Mouse (Mus musculus) midbrain, embryonic 10.5 days (tissue): Measurements from ENCODE around the gene Shroom3. TPM values are rescaled to one million over a fixed set of nuclear protein-coding genes. Genes with fewer than 3 reads are reported as not detected.

Experiments
- DNase-seq: peaks from one replicate; pipeline ENCODE4 v3.0.0-alpha.2; 2017; ENCODE audit warnings: low spot score
- H3K27ac ChIP-seq: fragments of 300-500 bp; sonication (generic); replicated peaks from 2 replicates; pipeline ENCODE4 v1.5.1; 2016; ENCODE audit warnings: mild to moderate bottlenecking
- H3K27me3 ChIP-seq: fragments of 300-500 bp; sonication (generic); 2 replicates; pipeline ENCODE4 v1.6.1; 2016; ENCODE audit warnings: low read depth, mild to moderate bottlenecking; ENCODE audit not compliant: poor library complexity, severe bottlenecking
- H3K36me3 ChIP-seq: fragments of 300-500 bp; sonication (generic); 2 replicates; pipeline ENCODE4 v1.6.1; 2016; ENCODE audit warnings: mild to moderate bottlenecking, moderate library complexity
- H3K4me1 ChIP-seq: fragments of 300-500 bp; sonication (generic); 2 replicates; pipeline ENCODE4 v1.6.1; 2016
- H3K4me3 ChIP-seq: fragments of 300-500 bp; sonication (generic); 2 replicates; pipeline ENCODE4 v1.5.1; 2016; ENCODE audit warnings: mild to moderate bottlenecking, moderate library complexity
- H3K9me3 ChIP-seq: fragments of 300-500 bp; sonication (generic); replicated peaks from 2 replicates; pipeline ENCODE4 v1.6.1; 2016; ENCODE audit warnings: mild to moderate bottlenecking
- WGBS: fragments of 180-500 bp; shearing (Covaris S2); methylation state at CpG from one replicate; pipeline ENCODE4 v1.1.7; 2016; 5-methylcytosine and 5-hydroxymethylcytosine counted together
- microRNA counts: library from miRNA; unstranded; fragments of <30 nt; microRNA quantifications from one replicate; lab custom pipeline; 2017
- microRNA-seq: library from miRNA; unstranded; fragments of <30 nt; microRNA quantifications from one replicate; pipeline ENCODE4, GENCODE M21; 2017
- polyA plus RNA-seq: library from polyadenylated mRNA; unstranded; fragments of >200 nt; fragmentation: Nextera tagmentation; extraction: Ambion mirVana; gene quantifications from 2 replicates; pipeline ENCODE4 v1.2.1, GENCODE M21; 2016

Shroom3 gene
- polyA plus RNA-seq, 1 experiment from 2014 or later = 8.3 TPM

DNA sequence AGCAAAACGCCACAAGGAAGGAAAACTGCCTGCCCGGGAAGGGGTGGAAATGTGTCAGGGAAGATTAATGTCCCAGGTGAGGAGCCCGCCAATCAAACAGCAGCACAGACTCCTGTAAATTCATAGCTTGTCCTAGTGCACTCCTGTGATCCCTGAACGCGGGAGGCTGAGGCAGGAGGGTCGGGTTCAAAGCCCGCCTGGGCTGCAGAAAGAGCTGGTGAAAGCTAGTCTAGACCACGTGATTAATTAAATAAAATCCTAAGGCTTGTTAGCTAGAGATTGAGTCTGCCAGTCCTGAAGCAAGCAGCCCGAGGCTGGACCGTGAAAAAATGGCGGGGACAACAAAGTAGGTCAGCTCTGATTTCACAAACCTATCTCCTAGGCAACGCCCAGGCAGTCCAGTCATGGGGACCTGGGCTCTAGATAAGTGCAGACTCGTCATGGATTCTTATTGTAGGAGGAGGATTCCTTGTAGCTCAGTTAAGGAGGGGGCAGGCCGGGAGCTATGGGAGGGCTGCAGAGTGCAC is 322.6 kb downstream of the Shroom3 start:
- H3K9me3 ChIP-seq = no peaks in the 10 kb centered on the region
- H3K4me3 ChIP-seq = peak overlapping the region; percentile 33
- 43% methylated on average over 14 of the region's 14 CpGs for WGBS
- peak overlapping the region; percentile 69 for H3K27ac ChIP-seq
- peak; percentile 50 for DNase-seq
- peaks cover 18% of the 10 kb centered on the region for H3K4me1 ChIP-seq
- H3K27me3 ChIP-seq = no peaks in the 10 kb centered on the region
- no peaks in the 10 kb centered on the region for H3K36me3 ChIP-seq

GRCm38 (mm10) chr5:93008256-93008655 is 325.0 kb downstream of the Shroom3 start:
- Histone ChIP-seq H3K4me3 (no peak overlapping the region), H3K9me3 (no peaks in the 10 kb centered on the region), H3K4me1 (peaks cover 18% of the 10 kb centered on the region), H3K27me3 (no peaks in the 10 kb centered on the region), H3K27ac (no peak overlapping the region), H3K36me3 (no peaks in the 10 kb centered on the region)
- WGBS = 96% methylated on average over 9 of the region's 9 CpGs
- DNase-seq = no peak

MicroRNA genes within 50 kb of the gene (microRNA counts, 519-probe panel; counts per million panel counts)
- 3,780 counts per million, percentile 18 among the panel's probes with 10 or more counts for microRNA mmu-miR-1961 (lab: Ali Mortazavi, UCI)

Small RNAs within 50 kb of the gene (microRNA-seq; reads per million reads assigned to microRNA genes)
- not detected for gene Mir1961

Other genes starting within 250 kb of the Shroom3 start
- 63.4 and 70.0 TPM in 2 replicates for gene Nup54, start 248.2 kb upstream of the Shroom3 start, polyA plus RNA-seq
- gene Scarb2, start 176.6 kb upstream of the Shroom3 start, polyA plus RNA-seq = 9.3 and 11.8 TPM in 2 replicates
- not detected in 2 replicates for gene Fam47e, start 128.4 kb upstream of the Shroom3 start, polyA plus RNA-seq
- gene Stbd1, start 80.4 kb upstream of the Shroom3 start, polyA plus RNA-seq = 6.7 and 7.5 TPM in 2 replicates
- gene Ccdc158, start 8.2 kb upstream of the Shroom3 start, polyA plus RNA-seq = 0.85 and 0.89 TPM in 2 replicates